Mouse (Mus musculus) MEL (cell line): Measurements from ENCODE around the gene Kcnk7. TPM values are rescaled to one million over a fixed set of nuclear protein-coding genes. Genes with fewer than 3 reads are reported as not detected.
A peak's percentile ranks its signal among the peaks of the same experiment; 100 is the strongest.
"Not testable (repeated sequence)": the region's sequence is repeated elsewhere in the genome, so short reads cannot be mapped to it uniquely, and the experiment has no call there.

Experiments used
- DNase-seq: peaks from one replicate; pipeline ENCODE4 v3.0.0; 2011; ENCODE audit warnings: low read depth, low spot score
- H3K27ac ChIP-seq: 2 replicates; pipeline ENCODE4 v1.5.1; 2012; ENCODE audit warnings: low read depth, mild to moderate bottlenecking, control low read depth, low read length, moderate library complexity; ENCODE audit not compliant: control insufficient read depth
- H3K27me3 ChIP-seq, 2 experiments: fragments of 150-350 bp in 1 of 2; sonication (generic) in 1 of 2; 2 replicates each; pipeline ENCODE4 v1.6.1; 2012; ENCODE audit warnings: low read length in 2 of 2, mild to moderate bottlenecking in 2 of 2, improper control_type of control experiment in 1 of 2, moderate library complexity in 1 of 2; ENCODE audit not compliant: insufficient read depth in 2 of 2, control insufficient read depth in 1 of 2
- H3K36me3 ChIP-seq, 2 experiments: 2 replicates each; pipeline ENCODE4 v1.6.1; 2012 to 2014; ENCODE audit warnings: low read length in 2 of 2, improper control_type of control experiment in 1 of 2, inconsistent platforms in 1 of 2, mild to moderate bottlenecking in 1 of 2; ENCODE audit not compliant: insufficient read depth in 2 of 2, control insufficient read depth in 1 of 2
- H3K4me1 ChIP-seq, 2 experiments: fragments of 150-350 bp in 1 of 2; sonication (generic) in 1 of 2; 2 replicates each; pipeline ENCODE4 v1.6.1; 2012; ENCODE audit warnings: low read length in 2 of 2, improper control_type of control experiment in 1 of 2, mild to moderate bottlenecking in 1 of 2; ENCODE audit not compliant: insufficient read depth in 2 of 2, control insufficient read depth in 1 of 2
- H3K4me3 ChIP-seq, 2 experiments: fragments of 150-350 bp in 1 of 2; sonication (generic) in 1 of 2; 2 replicates each; pipeline ENCODE4 v1.5.1; 2012; ENCODE audit warnings: low read depth in 2 of 2, low read length in 2 of 2, mild to moderate bottlenecking in 2 of 2, moderate library complexity in 2 of 2, control low read depth in 1 of 2, improper control_type of control experiment in 1 of 2; ENCODE audit not compliant: control insufficient read depth in 1 of 2, insufficient read depth in 1 of 2
- H3K79me2 ChIP-seq: 2 replicates; pipeline ENCODE4 v1.6.1; 2012; ENCODE audit warnings: mild to moderate bottlenecking, low read length, moderate library complexity; ENCODE audit not compliant: control insufficient read depth, poor library complexity, insufficient read depth
- H3K9ac ChIP-seq: 2 replicates; pipeline ENCODE4 v1.6.1; 2012; ENCODE audit warnings: low read depth, mild to moderate bottlenecking, control low read depth, low read length, moderate library complexity; ENCODE audit not compliant: control insufficient read depth, poor library complexity, severe bottlenecking
- H3K9me3 ChIP-seq: fragments of 150-350 bp; sonication (generic); replicated peaks from 2 replicates; pipeline ENCODE4 v1.6.1; 2012; ENCODE audit warnings: mild to moderate bottlenecking, low read length, improper control_type of control experiment, moderate library complexity; ENCODE audit not compliant: insufficient read depth
- EP300 ChIP-seq, 2 experiments: IDR thresholded peaks; 2 replicates each; pipeline ENCODE4 v1.6.1; 2011; ENCODE audit warnings: improper control_type of control experiment in 2 of 2, low read length in 2 of 2, low read depth in 1 of 2, mild to moderate bottlenecking in 1 of 2
- GABPA ChIP-seq: IDR thresholded peaks from 2 replicates; pipeline ENCODE4 v1.6.1; 2012; ENCODE audit warnings: low read depth, mild to moderate bottlenecking, inconsistent platforms, low read length, improper control_type of control experiment, moderate library complexity
- JUND ChIP-seq: IDR thresholded peaks from 2 replicates; pipeline ENCODE4 v1.6.1; 2011; ENCODE audit warnings: low read depth, mild to moderate bottlenecking, improper control_type of control experiment, low read length
- MAX ChIP-seq: IDR thresholded peaks from 2 replicates; pipeline ENCODE4 v1.6.1; 2011; ENCODE audit warnings: low read length, improper control_type of control experiment
- MEF2A ChIP-seq: IDR thresholded peaks from 2 replicates; pipeline ENCODE4 v1.6.1; 2014; ENCODE audit warnings: low read depth, mild to moderate bottlenecking, inconsistent platforms, low read length, improper control_type of control experiment; ENCODE audit not compliant: poor library complexity, insufficient replicate concordance, severe bottlenecking; ENCODE audit errors: extremely low read depth
- MXI1 ChIP-seq: IDR thresholded peaks from 2 replicates; pipeline ENCODE4 v1.6.1; 2011; ENCODE audit warnings: mild to moderate bottlenecking, low read depth, low read length, improper control_type of control experiment
- NELFE ChIP-seq: IDR thresholded peaks from 2 replicates; pipeline ENCODE4 v1.6.1; 2011; ENCODE audit warnings: low read depth, low read length, improper control_type of control experiment
- POLR2AphosphoS2 ChIP-seq: IDR thresholded peaks from 2 replicates; pipeline ENCODE4 v1.6.1; 2011; ENCODE audit warnings: low read length, improper control_type of control experiment
- POLR2AphosphoS5 ChIP-seq: IDR thresholded peaks from 2 replicates; pipeline ENCODE4 v1.6.1; 2012; ENCODE audit warnings: low read depth, borderline replicate concordance, mild to moderate bottlenecking, inconsistent platforms, low read length, moderate library complexity, mixed read lengths
- USF1 ChIP-seq: IDR thresholded peaks from 2 replicates; pipeline ENCODE4 v1.6.1; 2014; ENCODE audit warnings: low read depth, mild to moderate bottlenecking, inconsistent platforms, low read length, improper control_type of control experiment, moderate library complexity
- ZC3H11A ChIP-seq: IDR thresholded peaks from 2 replicates; pipeline ENCODE4 v1.6.1; 2012; ENCODE audit warnings: low read depth, mild to moderate bottlenecking, inconsistent platforms, low read length, improper control_type of control experiment
- ZKSCAN1 ChIP-seq: IDR thresholded peaks from 2 replicates; pipeline ENCODE4 v1.6.1; 2012; ENCODE audit warnings: low read depth, mild to moderate bottlenecking, inconsistent platforms, low read length, improper control_type of control experiment, moderate library complexity
- polyA plus RNA-seq, 2 experiments: library from polyadenylated mRNA; stranded (reverse) in 1 of 2; unstranded in 1 of 2; fragments of >175 nt in 1 of 2; fragments of >200 nt in 1 of 2; gene quantifications; 2 replicates each; pipeline versions ENCODE4 v1.2.1 to v1.2.4; 2012; ENCODE audit warnings: low replicate concordance in 2 of 2, low read depth in 1 of 2; ENCODE audit not compliant: insufficient read length in 2 of 2, insufficient read depth in 1 of 2, missing spikeins in 1 of 2
- total RNA-seq: library from RNA; depleted of rRNA; stranded (reverse); fragments of 300-350 nt; gene quantifications from 2 replicates; pipeline ENCODE4 v1.2.3, GENCODE M21; 2012

Gene Kcnk7
- total and polyA plus RNA-seq, 3 experiments, result 0.23 to 0.60 TPM; not detected in 1

DNA sequence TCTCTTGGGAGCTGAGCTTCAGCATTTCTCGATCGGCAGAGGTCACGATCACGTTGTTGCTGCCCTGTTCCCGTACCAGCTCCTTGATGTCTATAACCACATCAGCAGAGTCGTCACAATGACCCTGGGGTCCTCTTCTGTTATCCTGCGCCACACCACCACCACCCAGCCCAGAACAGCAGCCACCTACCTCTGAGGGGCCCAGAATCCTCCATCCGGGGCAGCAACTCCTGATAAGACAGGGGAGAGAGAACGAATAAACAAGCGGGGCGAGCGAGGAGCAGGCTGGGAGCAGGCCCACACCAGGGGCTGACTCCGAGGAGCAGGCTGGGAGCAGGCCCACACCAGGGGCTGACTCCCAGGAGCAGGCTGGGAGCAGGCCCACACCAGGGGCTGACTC, 17.7 kb upstream of the Kcnk7 start:
- no peak overlapping the region for H3K9ac ChIP-seq
- no peak overlapping the region for H3K27ac ChIP-seq
- TF ChIP-seq MEF2A (no peak), GABPA (no peak), NELFE (no peak), ZKSCAN1 (no peak), ZC3H11A (no peak), MXI1 (no peak)
- no peaks in the 10 kb centered on the region for H3K9me3 ChIP-seq
- no peaks in the 10 kb centered on the region for H3K27me3 ChIP-seq
- DNase-seq, result no peak
- no peak overlapping the region for H3K4me3 ChIP-seq
- peaks cover 2 to 5% of the 10 kb centered on the region in 2 experiments; a peak in 1 of 4 replicates for H3K36me3 ChIP-seq
- peaks cover 29% of the 10 kb centered on the region for H3K79me2 ChIP-seq
- H3K4me1 ChIP-seq, result peaks cover 2 to 15% of the 10 kb centered on the region in 2 experiments; a peak in 3 of 4 replicates

GRCm38 (mm10) chr19:5686954-5687353, 17.2 kb upstream of the Kcnk7 start:
- not testable (repeated sequence) for DNase-seq, H3K4me3 ChIP-seq, H3K27ac ChIP-seq, H3K9me3 ChIP-seq, H3K27me3 ChIP-seq, H3K9ac ChIP-seq, H3K36me3 ChIP-seq
- peaks cover 35% of the 10 kb centered on the region for H3K79me2 ChIP-seq
- peaks cover 2 to 21% of the 10 kb centered on the region in 2 experiments; a peak in 3 of 4 replicates for H3K4me1 ChIP-seq

DNA sequence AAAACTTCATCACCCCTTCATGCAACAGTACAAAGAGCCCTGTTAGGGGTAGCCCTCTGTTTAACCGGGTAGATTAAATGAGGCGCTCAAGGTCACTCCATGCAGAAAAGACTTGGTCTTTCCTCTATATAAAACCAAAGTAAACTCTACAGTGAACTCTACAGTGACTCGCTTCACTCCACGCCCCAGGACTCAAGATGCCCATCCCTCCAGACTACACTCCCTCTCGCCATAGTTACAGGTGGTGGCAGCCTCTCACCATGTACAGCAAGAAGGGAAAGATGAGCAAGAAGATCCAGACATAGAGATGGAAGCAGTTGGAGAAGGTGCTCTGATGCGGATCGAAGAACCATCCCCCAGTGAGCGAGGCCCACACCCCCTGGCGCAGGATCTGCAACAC, 16.4 kb upstream of the Kcnk7 start:
- Histone ChIP-seq H3K9ac (peak overlapping the region; percentile 88), H3K9me3 (no peaks in the 10 kb centered on the region), H3K4me3 (peak overlapping the region; percentile 89), H3K36me3 (peaks cover 2 to 7% of the 10 kb centered on the region in 2 experiments; a peak in 2 of 4 replicates), H3K4me1 (peaks cover 2 to 24% of the 10 kb centered on the region in 2 experiments; a peak in 3 of 4 replicates), H3K27me3 (no peaks in the 10 kb centered on the region), H3K27ac (no peak overlapping the region; the same call in 1 of the 2 replicates), H3K79me2 (peaks cover 41% of the 10 kb centered on the region)
- peak; percentile 31 for DNase-seq
- TF ChIP-seq USF1, result no peak
- TF ChIP-seq NELFE, result no peak
- no peak for TF ChIP-seq MAX
- TF ChIP-seq POLR2AphosphoS5, result no peak
- TF ChIP-seq POLR2AphosphoS2, result no peak
- no peak for TF ChIP-seq EP300 (IDR thresholded peaks at IDR 0.05; ENCODE audit: low read depth in 1 of 2, low read length in 2 of 2)
- TF ChIP-seq ZC3H11A, result no peak
- no peak for TF ChIP-seq JUND
